Mouse (Mus musculus) heart, postnatal 10 days (tissue): ENCODE data around the gene Brd2. TPM values are rescaled to one million over a fixed set of nuclear protein-coding genes. Genes with fewer than 3 reads are reported as not detected.
A peak's percentile ranks its signal among the peaks of the same experiment; 100 is the strongest.

Experiments used
- DNase-seq, 2 experiments: peaks; one replicate each; pipeline ENCODE4 v3.0.0; 2021
- intact Hi-C: fragments of 180-260 bp; cut with DNase I; formaldehyde crosslinking; loops from one replicate; pipeline ENCODE4 v1.15.1; 2025
- total RNA-seq, 2 experiments: library from RNA; stranded (reverse); gene quantifications; 2 replicates each; pipeline ENCODE4 v1.2.3; 2021

The Brd2 gene
- total RNA-seq, 2 experiments from 2014 or later: 113 to 119 TPM

- intact Hi-C loops: loop anchor here (5.0 to 10.0 kb wide), 4 partner anchors 87 to 1795 kb away; partner anchors contain the start of genes Agpat1, Akap8, Hnrnpm and Rnf5
- DNase-seq: peak; percentile 100
These were observed 2.9 kb downstream of the Brd2 start, which contains the start of gene H2-DMa for GRCm38 (mm10) chr17:34119249-34120179. H2-DMa (plus strand) TSS chr17:34119541.

GRCm38 (mm10) chr17:34118873-34119248 lies 3.6 kb downstream of the Brd2 start:
- no peak for DNase-seq
- intact Hi-C loops: loop anchor here (5.0 to 10.0 kb wide), 2 partner anchors 87 to 1794 kb away; partner anchors contain the start of genes Akap8, Rxrb and Slc39a7

- peak in 1 of 2 experiments; percentile 54 for DNase-seq
These were observed 4.1 kb downstream of the Brd2 start for GRCm38 (mm10) chr17:34118113-34118872.

GRCm38 (mm10) chr17:34117421-34118112 lies 4.9 kb downstream of the Brd2 start:
- intact Hi-C loops: loop anchor here (5.0 to 10.0 kb wide), 2 partner anchors 85 to 1793 kb away; partner anchors contain the start of genes Akap8, Rxrb and Slc39a7

More at GRCm38 (mm10) chr17:34118113-34118872, 4.1 kb downstream of the Brd2 start:
- intact Hi-C loops: loop anchor here (5.0 to 10.0 kb wide), 2 partner anchors 86 to 1793 kb away; partner anchors contain the start of genes Akap8, Rxrb and Slc39a7

GRCm38 (mm10) chr17:34116736-34117370 lies 5.6 kb downstream of the Brd2 start:
- DNase-seq: no peak
- intact Hi-C loops: loop anchor here (5.0 to 10.0 kb wide), 2 partner anchors 85 to 1792 kb away; partner anchors contain the start of genes Akap8, Rxrb and Slc39a7

More at GRCm38 (mm10) chr17:34117421-34118112, 4.9 kb downstream of the Brd2 start:
- no peak for DNase-seq

GRCm38 (mm10) chr17:34114114-34114513 lies 8.3 kb downstream of the Brd2 start:
- no peak for DNase-seq
- intact Hi-C loops: loop anchor here (10.0 kb wide), 1 partner anchor 1789 kb away; the partner anchor contains the start of gene Akap8

GRCm38 (mm10) chr17:34110309-34110708 lies 12.1 kb downstream of the Brd2 start:
- intact Hi-C loops: loop anchor here (10.0 kb wide), 1 partner anchor 1786 kb away; the partner anchor contains the start of gene Akap8
- DNase-seq: no peak

GRCm38 (mm10) chr17:34109806-34110195 lies 12.6 kb downstream of the Brd2 start:
- DNase-seq: no peak
- intact Hi-C loops: loop anchor here (10.0 kb wide), 2 partner anchors 125 to 1785 kb away; partner anchors contain the start of genes Akap8 and H2-Ob

GRCm38 (mm10) chr17:34109038-34109805 lies 13.2 kb downstream of the Brd2 start:
- no peak for DNase-seq
- intact Hi-C loops: loop anchor here (10.0 kb wide), 1 partner anchor 126 kb away; the partner anchor contains the start of gene H2-Ob

- intact Hi-C loops: loop anchor here (10.0 kb wide), 1 partner anchor 126 kb away; the partner anchor contains the start of gene H2-Ob
- no peak for DNase-seq
These were observed 14.0 kb downstream of the Brd2 start for GRCm38 (mm10) chr17:34108460-34108859.

- DNase-seq: no peak
- intact Hi-C loops: loop anchor here (10.0 kb wide), 1 partner anchor 128 kb away; the partner anchor contains the start of gene H2-Ob
These were observed 15.1 kb downstream of the Brd2 start for GRCm38 (mm10) chr17:34107109-34107867.

GRCm38 (mm10) chr17:34106555-34106954 lies 15.9 kb downstream of the Brd2 start:
- no peak for DNase-seq
- intact Hi-C loops: loop anchor here (10.0 kb wide), 1 partner anchor 128 kb away; the partner anchor contains the start of gene H2-Ob

- intact Hi-C loops: loop anchor here (10.0 kb wide), 1 partner anchor 130 kb away; the partner anchor contains the start of gene H2-Ob
- no peak for DNase-seq
These were observed 17.6 kb downstream of the Brd2 start for GRCm38 (mm10) chr17:34104804-34105203.

GRCm38 (mm10) chr17:34102831-34103230 lies 19.6 kb downstream of the Brd2 start:
- intact Hi-C loops: loop anchor here (10.0 kb wide), 1 partner anchor 132 kb away; the partner anchor contains the start of gene H2-Ob
- no peak for DNase-seq

GRCm38 (mm10) chr17:34101604-34102032 lies 20.8 kb downstream of the Brd2 start:
- DNase-seq: peak; percentile 93 to 97
- intact Hi-C loops: loop anchor here (1.0 to 10.0 kb wide), 3 partner anchors 33 to 133 kb away; partner anchors contain the start of gene H2-Ob

- no peak for DNase-seq
- intact Hi-C loops: loop anchor here (1.0 to 10.0 kb wide), 3 partner anchors 34 to 134 kb away; partner anchors contain the start of gene H2-Ob
These were observed 21.2 kb downstream of the Brd2 start for GRCm38 (mm10) chr17:34101185-34101584.

- intact Hi-C loops: no loop called here
These were observed 22.9 kb downstream of the Brd2 start for GRCm38 (mm10) chr17:34099531-34099930.

More at GRCm38 (mm10) chr17:34099531-34099930, 22.9 kb downstream of the Brd2 start:
- DNase-seq: no peak
